Mouse (Mus musculus) heart, adult 2 months (tissue): ENCODE data around the gene Mllt11.

Experiments used
- CTCF ChIP-seq: fragments of 200-600 bp; IDR thresholded peaks from 2 replicates; pipeline ENCODE4 v1.8.1; 2022; ENCODE audit warnings: antibody characterized with exemption, mild to moderate bottlenecking, moderate library complexity
- POLR2A ChIP-seq: fragments of 200-500 bp; IDR thresholded peaks from 2 replicates; pipeline ENCODE4 v1.6.1; 2011; ENCODE audit warnings: mild to moderate bottlenecking, low read depth, low read length, control low read depth; ENCODE audit not compliant: insufficient read depth

DNA sequence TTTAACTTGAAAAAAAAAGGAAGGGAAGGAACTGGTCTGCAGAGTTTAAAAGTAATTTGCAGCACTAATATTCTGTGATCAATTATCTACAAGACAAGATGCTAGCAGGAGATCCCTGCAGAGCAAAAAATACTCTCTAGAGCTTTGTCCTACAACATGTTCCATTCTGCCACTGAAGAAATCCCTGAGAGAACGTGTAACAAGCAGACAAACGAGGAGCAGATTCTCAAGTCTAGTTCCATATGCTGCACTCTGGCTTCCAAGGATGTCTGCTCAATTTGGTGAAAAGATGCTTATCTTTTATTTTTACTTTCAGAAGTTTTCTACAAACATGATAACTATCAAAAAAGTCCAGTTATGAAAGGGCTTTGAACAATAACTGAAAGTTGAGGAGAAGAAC lies 31.4 kb downstream of the Mllt11 start:
- no peak for TF ChIP-seq POLR2A
- no peak for TF ChIP-seq CTCF
